Mouse (Mus musculus) T-helper 17 cell (primary cell): ENCODE data around the gene Dnaja1.

Source experiments
- in situ Hi-C, 2 experiments: fragments of 300-600 bp; cut with MboI, MseI; formaldehyde crosslinking; loops; 1 replicate in 1 of 2; 2 replicates in 1 of 2; pipeline ENCODE4 v1.15.1; 2025; ENCODE audit warnings: high pct_unique_total_duplicates in 2 of 2

The Dnaja1 gene

GRCm38 (mm10) chr4:40727247-40727646 is 5.3 kb downstream of the Dnaja1 start:
- in situ Hi-C loops: no loop called here

DNA sequence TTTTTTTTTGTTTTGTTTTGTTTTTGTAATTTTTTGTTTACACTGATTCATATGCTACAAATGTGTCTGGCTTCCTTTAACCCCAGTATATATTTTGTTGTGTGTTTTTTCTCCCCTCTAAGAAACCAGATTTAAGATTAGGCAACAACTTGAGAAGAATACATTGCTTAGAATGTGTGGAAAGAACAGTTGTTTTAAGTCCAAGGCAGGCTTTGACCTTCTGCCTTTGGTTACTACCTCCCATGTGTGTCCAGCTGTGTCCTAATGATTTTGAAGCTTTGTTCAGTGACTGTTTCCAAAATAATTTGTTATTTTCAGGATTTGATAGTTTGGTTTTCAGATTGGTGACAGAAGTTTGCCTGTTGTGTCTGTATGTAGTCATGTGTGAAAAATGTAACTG is 9.3 kb downstream of the Dnaja1 start:
- in situ Hi-C loops: loop anchor here in 1 of 2 experiments (10.0 kb wide), 1 partner anchor 484 kb away; no protein-coding TSS in a partner anchor

- in situ Hi-C loops: loop anchor here in 1 of 2 experiments (10.0 kb wide), 1 partner anchor 479 kb away; no protein-coding TSS in a partner anchor
Measured at GRCm38 (mm10) chr4:40735351-40735750, 13.4 kb downstream of the Dnaja1 start.

GRCm38 (mm10) chr4:40757157-40757779 is 35.3 kb downstream of the Dnaja1 start:
- in situ Hi-C loops: no loop called here

GRCm38 (mm10) chr4:40757780-40758420 is 36.0 kb downstream of the Dnaja1 start, which contains the start of gene Smu1:
Smu1 (minus strand) TSS chr4:40757923.
- in situ Hi-C loops: no loop called here

GRCm38 (mm10) chr4:40759876-40760275 is 37.9 kb downstream of the Dnaja1 start:
- in situ Hi-C loops: no loop called here

DNA sequence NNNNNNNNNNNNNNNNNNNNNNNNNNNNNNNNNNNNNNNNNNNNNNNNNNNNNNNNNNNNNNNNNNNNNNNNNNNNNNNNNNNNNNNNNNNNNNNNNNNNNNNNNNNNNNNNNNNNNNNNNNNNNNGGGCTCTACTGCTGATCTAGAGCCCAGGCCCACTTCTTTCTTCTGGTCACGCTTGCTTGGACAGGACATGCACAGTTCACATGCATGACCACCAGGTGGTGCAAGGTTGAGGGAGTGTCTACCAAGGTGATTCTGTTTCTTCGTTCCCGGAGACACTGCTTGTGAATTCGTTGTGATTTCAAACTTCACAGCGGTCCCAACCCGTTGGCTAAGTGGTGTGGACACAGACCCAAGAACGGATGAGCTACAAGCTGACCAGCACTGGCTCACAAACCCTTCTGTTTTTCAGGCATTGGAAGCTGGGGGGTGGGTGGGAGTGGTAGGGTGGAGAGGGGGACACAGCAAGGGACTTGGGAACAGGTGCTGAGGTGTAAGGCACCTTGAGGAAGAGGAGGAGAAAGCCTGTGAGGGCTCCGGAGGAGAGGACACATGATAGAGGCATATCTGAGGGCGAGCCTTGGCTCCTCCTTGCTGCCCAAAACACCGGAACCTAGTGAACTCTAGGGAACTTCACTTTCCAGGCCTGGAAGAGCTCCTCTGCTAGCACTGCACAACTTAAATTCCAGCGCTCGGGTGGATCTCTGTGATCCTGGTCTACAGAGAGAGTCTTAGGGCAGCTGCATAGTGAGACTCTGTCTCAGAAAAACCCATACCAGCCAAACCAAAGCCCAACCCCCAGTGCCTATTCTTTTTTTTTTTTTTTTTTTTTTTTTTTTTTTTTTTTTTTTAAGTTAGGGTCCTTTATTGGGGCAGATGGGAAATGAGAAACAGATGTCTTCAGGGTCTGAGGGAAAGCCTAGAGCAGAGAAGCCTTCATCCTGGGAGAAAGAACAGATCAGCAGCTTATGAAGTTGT is 52.6 kb downstream of the Dnaja1 start:
- in situ Hi-C loops: loop anchor here (5.0 kb wide), 3 partner anchors 78 to 173 kb away; partner anchors contain the start of genes B4galt1 (in 1 of the 2), Bag1 (in 1 of the 2) and Chmp5 (in 1 of the 2)

DNA sequence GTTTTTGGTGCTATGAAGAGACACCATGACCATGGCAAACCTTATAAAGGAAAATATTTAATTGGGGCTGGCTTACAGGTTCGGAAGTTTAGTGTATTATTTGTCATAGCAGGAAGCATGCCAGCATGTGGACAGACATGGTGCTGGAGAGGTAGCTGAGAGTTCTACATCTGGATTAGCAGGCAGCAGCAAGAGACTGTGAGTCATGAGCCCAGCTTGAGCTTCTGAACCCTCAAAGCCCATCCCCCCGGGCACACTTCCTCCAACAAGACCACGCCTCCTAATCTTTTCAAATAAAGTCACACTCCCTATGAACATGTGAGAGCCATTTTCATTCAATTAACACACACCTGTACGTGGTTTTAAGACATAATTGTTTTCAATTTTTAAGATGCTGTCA is 54.5 kb downstream of the Dnaja1 start:
- in situ Hi-C loops: loop anchor here in 1 of 2 experiments (5.0 kb wide), 1 partner anchor 76 kb away; the partner anchor contains the start of gene B4galt1

DNA sequence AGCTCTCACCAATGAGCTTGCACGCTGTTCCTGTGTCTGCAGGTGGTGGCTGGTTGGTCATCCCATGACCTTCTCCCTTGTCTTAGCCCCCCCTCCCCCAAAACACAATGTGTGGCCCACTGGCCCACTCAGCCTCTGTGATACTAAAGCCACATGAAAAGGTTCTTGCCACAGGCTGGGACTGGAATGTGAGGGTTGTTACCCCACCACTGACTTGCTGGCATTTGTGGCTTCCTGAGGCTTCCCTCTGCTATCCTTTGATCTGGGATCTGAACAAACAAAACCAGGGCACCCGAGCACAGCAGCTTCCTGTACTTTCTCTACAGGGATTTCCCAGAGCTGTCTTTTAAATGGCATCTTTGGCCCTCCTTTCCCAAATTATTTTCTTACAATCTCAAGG is 55.2 kb downstream of the Dnaja1 start:
- in situ Hi-C loops: loop anchor here in 1 of 2 experiments (5.0 kb wide), 1 partner anchor 75 kb away; the partner anchor contains the start of gene B4galt1

DNA sequence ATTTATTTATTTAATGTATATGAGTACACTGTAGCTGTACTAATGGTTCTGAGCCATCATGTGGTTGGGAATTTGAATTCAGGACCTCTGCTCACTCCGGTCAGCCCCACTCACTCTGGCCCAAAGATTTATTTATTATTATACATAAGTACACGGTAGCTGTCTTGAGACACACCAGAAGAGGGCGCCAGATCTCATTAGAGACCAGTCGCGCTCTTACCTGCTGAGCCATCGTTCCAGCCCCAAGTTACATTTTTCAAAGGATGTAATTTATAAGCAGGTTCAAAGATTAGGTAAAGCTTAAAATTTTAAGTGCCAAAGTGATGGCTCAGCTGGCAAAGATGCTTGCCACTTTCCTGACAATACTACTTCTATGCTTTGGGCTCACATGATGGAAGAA is 56.7 kb downstream of the Dnaja1 start:
- in situ Hi-C loops: loop anchor here in 1 of 2 experiments (5.0 kb wide), 1 partner anchor 74 kb away; the partner anchor contains the start of gene B4galt1

GRCm38 (mm10) chr4:40781143-40781542 is 59.2 kb downstream of the Dnaja1 start:
- in situ Hi-C loops: loop anchor here (5.0 to 10.0 kb wide), 2 partner anchors 36 to 54 kb away; no protein-coding TSS in a partner anchor

DNA sequence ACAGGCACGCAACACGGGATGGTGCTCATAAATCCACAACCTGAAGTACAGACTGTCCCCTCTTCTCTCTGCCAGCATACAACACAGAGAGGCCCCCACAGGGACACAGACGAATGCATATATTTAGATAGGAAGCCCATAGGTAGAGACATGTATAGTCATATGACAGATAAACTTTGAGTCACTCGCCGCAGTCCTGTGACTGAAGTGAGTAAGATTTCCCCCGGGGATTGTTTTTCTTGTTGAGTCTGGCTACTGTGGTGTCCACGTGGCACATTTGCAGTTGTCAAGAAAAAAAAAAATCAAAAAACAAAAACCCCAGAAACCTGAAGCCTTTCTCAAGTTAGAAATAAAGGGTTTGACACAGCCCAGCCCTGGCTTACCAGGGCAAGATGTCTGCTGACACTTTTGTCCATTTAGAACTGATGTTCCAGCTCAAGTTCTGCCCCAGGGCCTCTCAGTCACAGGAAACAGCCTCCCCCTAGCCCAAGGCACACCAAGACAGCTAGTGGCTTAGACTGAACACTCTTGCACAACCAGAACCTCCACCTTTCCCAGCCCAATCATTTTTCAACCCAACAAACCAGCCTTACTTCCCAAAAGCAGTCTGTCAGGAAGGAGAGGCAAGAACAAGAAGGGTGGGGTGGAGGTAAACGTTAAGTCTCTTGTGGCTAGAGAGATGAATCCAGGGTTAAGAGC is 60.0 kb downstream of the Dnaja1 start:
- in situ Hi-C loops: loop anchor here (5.0 to 10.0 kb wide), 2 partner anchors 35 to 53 kb away; no protein-coding TSS in a partner anchor

GRCm38 (mm10) chr4:40783049-40783448 is 61.1 kb downstream of the Dnaja1 start:
- in situ Hi-C loops: loop anchor here (5.0 to 10.0 kb wide), 2 partner anchors 34 to 52 kb away; no protein-coding TSS in a partner anchor

DNA sequence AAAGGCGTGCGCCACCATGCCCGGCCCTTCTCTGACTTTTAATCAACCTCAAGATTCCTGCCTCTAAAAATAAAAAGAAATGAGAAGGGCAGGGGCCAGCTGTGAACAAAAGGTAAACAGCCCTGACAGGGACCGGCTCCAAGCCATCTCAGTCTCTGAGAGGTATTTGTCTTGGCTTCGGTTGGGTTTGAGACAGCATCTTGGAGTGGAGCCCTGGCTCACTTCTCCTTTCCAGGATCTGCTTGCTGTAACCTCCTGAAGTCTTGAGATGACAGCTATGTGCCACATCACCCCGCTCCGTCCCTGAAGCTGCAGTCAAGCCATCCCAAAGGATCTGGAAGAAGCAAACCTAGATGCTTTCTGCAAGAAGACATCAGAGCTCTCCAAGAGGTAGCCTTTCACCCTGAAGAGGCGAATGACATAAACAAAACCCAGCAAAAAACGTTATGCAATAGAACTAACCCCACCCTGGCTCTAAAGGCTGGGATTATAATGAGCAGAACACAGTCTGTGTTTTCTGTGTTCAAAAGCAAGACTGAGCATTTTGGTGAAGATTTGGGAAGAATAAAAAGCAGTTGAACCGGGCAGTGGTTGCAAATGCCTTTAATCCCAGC is 62.7 kb downstream of the Dnaja1 start:
- in situ Hi-C loops: loop anchor here (5.0 to 10.0 kb wide), 2 partner anchors 33 to 50 kb away; no protein-coding TSS in a partner anchor

GRCm38 (mm10) chr4:40785620-40786166 is 63.7 kb downstream of the Dnaja1 start:
- in situ Hi-C loops: loop anchor here in 1 of 2 experiments (10.0 kb wide), 1 partner anchor 49 kb away; no protein-coding TSS in a partner anchor

DNA sequence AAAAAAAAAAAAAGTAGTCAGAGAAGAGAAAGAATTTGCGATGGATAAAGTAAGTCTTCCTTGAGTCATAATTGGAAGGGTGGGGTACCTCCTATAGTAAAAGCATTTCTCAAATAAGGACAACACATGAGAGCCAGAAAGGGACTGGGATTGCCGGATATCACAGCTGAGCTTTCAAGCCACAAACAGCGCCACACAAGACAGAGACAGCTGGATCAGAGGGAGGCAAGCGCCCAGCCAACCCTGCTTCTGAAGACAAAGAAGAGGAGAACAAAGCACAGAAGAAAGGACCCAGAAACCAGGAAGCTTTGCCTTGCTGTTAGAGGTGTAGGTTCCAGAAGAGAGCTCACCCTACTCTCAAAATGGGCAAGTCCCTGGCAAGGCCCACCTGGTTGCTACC is 64.6 kb downstream of the Dnaja1 start:
- in situ Hi-C loops: loop anchor here in 1 of 2 experiments (10.0 kb wide), 1 partner anchor 48 kb away; no protein-coding TSS in a partner anchor
